Mouse (Mus musculus) stomach, embryonic 15.5 days (tissue): Measurements from ENCODE around the gene Srebf2. TPM values are rescaled to one million over a fixed set of nuclear protein-coding genes. Genes with fewer than 3 reads are reported as not detected.

Source experiments
- ATAC-seq: fragments of 200-750 bp; cut with Nextera tagmentation; 2 replicates; pipeline ENCODE4 v1.8.0; 2017; ENCODE audit warnings: low read depth, moderate number of reproducible peaks, moderate TSS enrichment; ENCODE audit not compliant: insufficient read depth, low FRiP score
- H3K27ac ChIP-seq: fragments of 300-500 bp; sonication (generic); 2 replicates; pipeline ENCODE4 v1.5.1; 2015; ENCODE audit warnings: mild to moderate bottlenecking, inconsistent platforms
- H3K27me3 ChIP-seq: fragments of 300-500 bp; sonication (generic); replicated peaks from 2 replicates; pipeline ENCODE4 v1.6.1; 2015; ENCODE audit warnings: inconsistent platforms
- H3K36me3 ChIP-seq: fragments of 300-500 bp; sonication (generic); 2 replicates; pipeline ENCODE4 v1.6.1; 2015; ENCODE audit warnings: inconsistent platforms
- H3K4me1 ChIP-seq: fragments of 300-500 bp; sonication (generic); 2 replicates; pipeline ENCODE4 v1.6.1; 2015; ENCODE audit warnings: inconsistent platforms
- H3K4me2 ChIP-seq: fragments of 300-500 bp; sonication (generic); 2 replicates; pipeline ENCODE4 v1.6.1; 2015; ENCODE audit warnings: mild to moderate bottlenecking, inconsistent platforms
- H3K4me3 ChIP-seq: fragments of 300-500 bp; sonication (generic); replicated peaks from 2 replicates; pipeline ENCODE4 v1.5.1; 2015; ENCODE audit warnings: inconsistent platforms
- H3K9ac ChIP-seq: fragments of 300-500 bp; sonication (generic); 2 replicates; pipeline ENCODE4 v1.6.1; 2015; ENCODE audit warnings: inconsistent platforms
- H3K9me3 ChIP-seq: fragments of 300-500 bp; sonication (generic); 2 replicates; pipeline ENCODE4 v1.6.1; 2016; ENCODE audit warnings: inconsistent platforms
- WGBS: fragments of 180-500 bp; shearing (Covaris S2); methylation state at CpG from one replicate; pipeline ENCODE4 v1.1.7; 2015; 5-methylcytosine and 5-hydroxymethylcytosine counted together
- polyA plus RNA-seq: library from polyadenylated mRNA; unstranded; fragments of >200 nt; fragmentation: Nextera tagmentation; extraction: Ambion mirVana; gene quantifications from 2 replicates; pipeline ENCODE4 v1.2.1, GENCODE M21; 2015

The Srebf2 gene
- polyA plus RNA-seq, 1 experiment from 2014 or later: 152 TPM

- Histone ChIP-seq H3K27ac (no peak overlapping the region), H3K9ac (no peak overlapping the region), H3K4me1 (peaks cover 12% of the 10 kb centered on the region), H3K27me3 (peaks cover 24% of the 10 kb centered on the region), H3K9me3 (no peaks in the 10 kb centered on the region), H3K4me3 (no peak overlapping the region), H3K4me2 (no peak overlapping the region), H3K36me3 (peaks cover 77% of the 10 kb centered on the region)
- ATAC-seq: no peak
- 87% methylated on average over 6 of the region's 6 CpGs for WGBS
Observed at GRCm38 (mm10) chr15:82202086-82202485, 55.1 kb downstream of the Srebf2 start.

- Histone ChIP-seq H3K27me3 (peaks cover 34% of the 10 kb centered on the region), H3K4me3 (no peak overlapping the region), H3K27ac (no peak overlapping the region), H3K9me3 (no peaks in the 10 kb centered on the region), H3K9ac (no peak overlapping the region), H3K4me2 (no peak overlapping the region), H3K36me3 (peaks cover 67% of the 10 kb centered on the region), H3K4me1 (peaks cover 13% of the 10 kb centered on the region)
- no peak for ATAC-seq
- 83% methylated on average over 10 of the region's 10 CpGs for WGBS
Observed at GRCm38 (mm10) chr15:82203090-82203489, 56.1 kb downstream of the Srebf2 start.

DNA sequence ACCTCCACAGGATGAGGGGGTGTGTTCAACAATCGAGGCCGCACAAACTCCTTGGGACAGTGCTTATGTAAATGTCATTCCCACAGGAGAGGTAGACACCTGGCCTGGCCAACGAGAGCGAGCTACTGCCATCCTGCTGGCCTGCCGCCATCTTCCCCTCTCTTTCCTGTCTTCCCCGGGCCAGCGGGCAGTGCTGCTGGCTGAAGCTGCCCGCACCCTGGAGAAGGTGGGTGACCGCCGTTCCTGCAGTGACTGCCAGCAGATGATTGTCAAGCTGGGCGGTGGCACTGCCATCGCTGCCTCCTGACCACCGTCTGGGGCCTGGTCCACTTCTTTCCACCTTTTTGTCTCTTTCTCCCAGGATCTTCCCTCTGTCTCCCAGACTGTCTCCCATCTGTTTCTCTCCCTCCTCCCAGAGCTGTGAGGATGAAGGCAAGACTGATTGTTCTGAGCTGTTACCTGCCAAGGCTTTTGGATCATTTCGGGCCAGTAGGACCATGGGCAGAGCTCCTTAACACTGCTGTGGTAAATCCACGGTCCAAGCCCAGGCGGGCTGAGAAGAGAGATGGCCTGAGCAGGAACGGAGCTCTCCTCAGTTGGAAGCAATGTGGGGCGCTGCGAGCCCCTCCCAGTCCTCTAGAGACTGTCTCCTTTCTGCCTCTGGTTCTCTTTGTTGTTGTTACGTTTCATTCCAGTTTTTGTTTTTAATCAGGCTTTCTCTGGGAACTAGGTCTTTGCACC, 56.8 kb downstream of the Srebf2 start:
- H3K36me3 ChIP-seq: peaks cover 62% of the 10 kb centered on the region

DNA sequence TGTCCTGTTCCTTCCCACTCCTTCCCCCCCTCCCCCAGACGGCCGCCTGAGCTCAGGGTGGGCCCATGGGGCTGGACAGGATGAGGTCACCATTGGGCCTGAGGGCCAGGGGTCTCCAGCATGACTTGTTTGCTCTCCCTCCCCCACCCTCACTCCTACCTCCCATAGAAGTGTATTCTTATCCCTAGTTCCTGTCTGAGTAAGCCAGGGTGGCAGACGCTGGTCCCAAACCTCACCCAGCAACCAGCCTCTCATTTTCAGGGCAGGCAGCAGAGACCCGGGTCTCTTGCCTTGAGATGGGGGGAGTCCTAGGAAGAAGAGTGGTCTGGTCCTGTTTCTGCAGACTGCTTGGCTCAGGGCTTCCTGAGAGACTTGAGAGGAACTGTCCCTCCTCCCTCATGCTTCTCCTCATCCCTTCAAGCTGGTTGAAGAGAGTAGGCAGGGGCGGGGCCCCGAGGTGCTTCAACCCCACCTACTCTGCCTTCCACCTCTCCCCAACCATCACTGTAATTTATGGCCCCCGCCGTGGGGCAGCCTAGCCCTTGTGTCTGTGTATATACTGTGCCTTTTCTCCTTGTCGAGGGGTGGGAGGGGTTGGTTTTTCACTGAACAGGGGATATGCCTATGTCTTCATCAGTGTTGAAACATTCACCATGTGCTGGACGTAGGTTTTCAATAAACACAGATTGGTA, 57.8 kb downstream of the Srebf2 start:
- ATAC-seq: no peak
- Histone ChIP-seq H3K4me1 (peaks cover 13% of the 10 kb centered on the region), H3K27ac (no peak overlapping the region), H3K9ac (no peak overlapping the region), H3K4me3 (no peak overlapping the region), H3K36me3 (peaks cover 51% of the 10 kb centered on the region), H3K4me2 (no peak overlapping the region), H3K9me3 (no peaks in the 10 kb centered on the region), H3K27me3 (peaks cover 42% of the 10 kb centered on the region)
- 49% methylated on average over 10 of the region's 10 CpGs for WGBS

More for the DNA sequence above, 56.8 kb downstream of the Srebf2 start:
- Histone ChIP-seq H3K4me3 (no peak overlapping the region), H3K4me2 (no peak overlapping the region), H3K9me3 (no peaks in the 10 kb centered on the region), H3K4me1 (peaks cover 13% of the 10 kb centered on the region), H3K27ac (no peak overlapping the region), H3K27me3 (peaks cover 39% of the 10 kb centered on the region), H3K9ac (no peak overlapping the region)
- WGBS: 87% methylated on average over 20 of the region's 20 CpGs
- no peak for ATAC-seq

GRCm38 (mm10) chr15:82206365-82207104, 59.6 kb downstream of the Srebf2 start:
- peaks cover 37% of the 10 kb centered on the region for H3K36me3 ChIP-seq
- 42% methylated on average over 9 of the region's 9 CpGs for WGBS
- peak; percentile 72 for ATAC-seq

DNA sequence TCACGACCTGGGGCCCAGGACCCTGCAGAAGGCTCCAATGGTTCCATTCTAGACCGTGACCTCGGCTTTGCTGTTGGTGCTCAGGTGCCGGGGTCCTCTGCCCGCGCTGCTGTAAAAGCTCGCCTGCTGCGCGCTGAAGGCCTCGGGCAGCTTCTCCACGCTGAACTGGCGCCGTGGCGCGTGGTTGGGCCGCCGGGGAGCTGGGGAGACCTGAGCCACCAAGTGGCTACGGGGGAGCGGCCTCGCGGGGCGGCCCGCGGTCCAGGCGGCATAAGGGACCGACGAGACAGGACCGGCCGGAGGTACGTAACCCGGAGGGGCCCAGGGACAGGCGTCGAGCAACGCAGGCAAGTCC, 60.1 kb downstream of the Srebf2 start:
- no peaks in the 10 kb centered on the region for H3K9me3 ChIP-seq
- 20% methylated on average over 34 of the region's 34 CpGs for WGBS
- ATAC-seq: no peak
- peak overlapping the region; percentile 27 for H3K4me2 ChIP-seq
- H3K27ac ChIP-seq: no peak overlapping the region
- H3K36me3 ChIP-seq: peaks cover 33% of the 10 kb centered on the region
- H3K27me3 ChIP-seq: peaks cover 64% of the 10 kb centered on the region
- H3K4me1 ChIP-seq: peaks cover 21% of the 10 kb centered on the region
- no peak overlapping the region for H3K4me3 ChIP-seq
- no peak overlapping the region for H3K9ac ChIP-seq

More at GRCm38 (mm10) chr15:82206365-82207104, 59.6 kb downstream of the Srebf2 start:
- Histone ChIP-seq H3K27me3 (peaks cover 59% of the 10 kb centered on the region), H3K27ac (no peak overlapping the region), H3K4me1 (peaks cover 15% of the 10 kb centered on the region), H3K9me3 (no peaks in the 10 kb centered on the region), H3K9ac (no peak overlapping the region), H3K4me2 (peak overlapping the region; percentile 27; the same call in 1 of the 2 replicates), H3K4me3 (no peak overlapping the region)

DNA sequence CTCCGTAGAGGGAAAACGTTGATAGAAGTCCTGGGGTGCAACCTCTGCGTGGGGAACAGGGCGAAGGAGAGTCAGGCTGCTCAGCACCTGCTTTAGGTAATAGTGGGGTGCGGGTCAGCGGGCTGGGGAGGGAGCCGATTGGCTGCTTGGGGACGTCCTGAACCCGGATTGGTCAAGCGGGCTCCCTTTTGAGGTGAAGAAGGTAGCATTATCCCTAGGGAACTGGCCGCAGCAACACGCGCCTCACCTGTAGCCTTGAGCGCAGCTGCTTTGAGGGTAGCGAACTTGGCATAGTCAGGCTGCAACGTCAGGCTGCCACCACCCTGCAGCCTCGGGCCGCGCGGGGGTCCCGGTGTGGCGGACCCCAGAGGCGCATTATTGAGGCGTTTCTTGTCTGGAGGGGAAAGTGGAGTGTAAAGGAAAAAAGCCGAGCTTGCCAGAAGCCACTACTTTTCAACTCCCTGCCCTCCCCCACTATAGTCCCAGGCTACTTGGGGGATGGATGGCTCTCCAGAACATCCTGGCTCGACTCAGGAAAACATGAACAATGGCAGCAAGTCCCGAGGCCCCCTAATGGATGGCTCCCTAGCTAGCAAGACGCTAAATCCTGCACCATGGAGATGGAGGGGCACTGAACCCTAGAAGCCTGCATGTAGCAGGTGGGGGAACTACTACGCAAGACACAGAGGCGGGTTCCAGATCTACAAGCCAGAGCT, 60.7 kb downstream of the Srebf2 start:
- Histone ChIP-seq H3K4me3 (no peak overlapping the region), H3K4me1 (peaks cover 27% of the 10 kb centered on the region), H3K27ac (no peak overlapping the region), H3K9me3 (no peaks in the 10 kb centered on the region), H3K4me2 (peak overlapping the region; percentile 27), H3K36me3 (peaks cover 29% of the 10 kb centered on the region), H3K27me3 (peaks cover 70% of the 10 kb centered on the region), H3K9ac (no peak overlapping the region)
- WGBS: 30% methylated on average over 30 of the region's 30 CpGs
- ATAC-seq: no peak

DNA sequence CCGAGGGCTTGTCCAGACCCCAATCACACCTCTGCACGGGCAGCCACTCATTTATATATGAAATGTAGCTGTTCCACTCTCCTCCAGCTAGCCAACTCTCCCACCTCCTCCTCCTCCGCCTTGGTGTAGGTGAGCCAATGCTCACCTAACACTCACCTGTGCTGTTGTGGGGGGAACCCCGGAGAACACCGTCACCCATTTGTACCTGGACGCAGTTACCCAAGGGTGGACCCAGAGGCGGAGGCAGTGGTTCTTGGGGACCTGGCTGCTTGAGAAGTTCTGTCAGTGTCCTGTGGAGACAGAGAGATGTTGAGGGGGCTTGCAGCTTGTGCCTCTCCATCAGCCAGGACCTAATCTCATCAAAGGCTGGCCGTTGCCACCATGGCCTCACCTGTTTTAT, 61.3 kb downstream of the Srebf2 start:
- Histone ChIP-seq H3K9me3 (no peaks in the 10 kb centered on the region), H3K36me3 (peaks cover 22% of the 10 kb centered on the region), H3K27me3 (peaks cover 77% of the 10 kb centered on the region), H3K4me1 (peaks cover 29% of the 10 kb centered on the region), H3K9ac (no peak overlapping the region), H3K4me3 (no peak overlapping the region), H3K27ac (no peak overlapping the region), H3K4me2 (no peak overlapping the region)
- WGBS: 83% methylated on average over 8 of the region's 8 CpGs
- no peak for ATAC-seq

DNA sequence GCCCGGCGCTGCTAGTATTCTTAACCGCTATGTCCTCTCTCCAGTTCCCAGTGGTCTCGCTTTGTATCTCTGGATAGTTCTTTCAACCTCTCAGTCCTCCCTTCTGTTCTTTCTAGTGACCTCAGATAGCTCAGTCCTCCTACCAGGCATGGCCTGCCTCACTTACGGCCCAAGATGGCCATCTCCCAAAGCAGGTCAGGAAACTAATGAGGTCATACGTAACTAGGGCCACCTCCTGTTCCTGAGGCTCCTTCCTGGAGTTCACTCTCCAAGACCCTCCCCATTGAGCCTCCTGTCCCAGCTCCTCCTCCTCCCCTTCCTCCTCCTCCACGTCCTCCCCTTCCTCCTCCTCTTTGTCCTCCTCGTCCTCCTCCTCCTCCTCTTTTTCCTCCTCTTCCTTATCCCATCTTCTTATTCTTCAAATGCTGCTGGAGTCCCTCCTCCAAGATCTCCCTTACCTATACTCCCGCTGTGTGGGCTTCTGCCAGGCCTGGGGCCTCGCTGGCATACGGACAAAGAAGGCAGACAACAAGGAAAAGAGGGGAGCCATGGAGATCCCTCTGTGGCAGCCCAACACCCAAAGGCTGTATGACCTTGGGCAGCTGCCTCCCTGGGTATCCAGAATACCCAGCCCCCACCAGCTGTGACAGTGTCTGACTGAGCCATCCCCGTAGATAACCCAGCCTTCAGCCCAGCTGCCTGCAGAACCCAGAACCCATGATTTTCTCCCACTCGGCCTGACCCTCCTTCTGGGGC, 62.5 kb downstream of the Srebf2 start:
- H3K4me1 ChIP-seq: peaks cover 29% of the 10 kb centered on the region
- peaks cover 83% of the 10 kb centered on the region for H3K27me3 ChIP-seq
- no peaks in the 10 kb centered on the region for H3K9me3 ChIP-seq
- H3K4me2 ChIP-seq: no peak overlapping the region
- no peak for ATAC-seq
- H3K9ac ChIP-seq: no peak overlapping the region
- no peak overlapping the region for H3K4me3 ChIP-seq
- 80% methylated on average over 13 of the region's 13 CpGs for WGBS
- no peak overlapping the region for H3K27ac ChIP-seq
- peaks cover 12% of the 10 kb centered on the region for H3K36me3 ChIP-seq

- WGBS: 53% methylated on average over 1 of the region's 1 CpGs
- H3K36me3 ChIP-seq: no peaks in the 10 kb centered on the region
- H3K9me3 ChIP-seq: no peaks in the 10 kb centered on the region
- H3K27ac ChIP-seq: no peak overlapping the region
- H3K4me3 ChIP-seq: no peak overlapping the region
- peaks cover 26% of the 10 kb centered on the region for H3K4me1 ChIP-seq
- no peak for ATAC-seq
- H3K4me2 ChIP-seq: no peak overlapping the region
- no peak overlapping the region for H3K9ac ChIP-seq
- H3K27me3 ChIP-seq: peaks cover 85% of the 10 kb centered on the region
Observed at GRCm38 (mm10) chr15:82210801-82211200, 63.8 kb downstream of the Srebf2 start.

GRCm38 (mm10) chr15:82211281-82211680, 64.3 kb downstream of the Srebf2 start:
- ATAC-seq: no peak
- Histone ChIP-seq H3K4me3 (peak overlapping the region; percentile 47; the same call in 1 of the 2 replicates), H3K9me3 (no peaks in the 10 kb centered on the region), H3K27me3 (peaks cover 86% of the 10 kb centered on the region), H3K4me2 (peak overlapping the region; percentile 89), H3K9ac (no peak overlapping the region), H3K4me1 (peaks cover 25% of the 10 kb centered on the region), H3K36me3 (no peaks in the 10 kb centered on the region), H3K27ac (no peak overlapping the region)
- WGBS: 3% methylated on average over 11 of the region's 11 CpGs
